8 mouse cellular contexts compared by ENCODE assay signal in the genomic region with DNA sequence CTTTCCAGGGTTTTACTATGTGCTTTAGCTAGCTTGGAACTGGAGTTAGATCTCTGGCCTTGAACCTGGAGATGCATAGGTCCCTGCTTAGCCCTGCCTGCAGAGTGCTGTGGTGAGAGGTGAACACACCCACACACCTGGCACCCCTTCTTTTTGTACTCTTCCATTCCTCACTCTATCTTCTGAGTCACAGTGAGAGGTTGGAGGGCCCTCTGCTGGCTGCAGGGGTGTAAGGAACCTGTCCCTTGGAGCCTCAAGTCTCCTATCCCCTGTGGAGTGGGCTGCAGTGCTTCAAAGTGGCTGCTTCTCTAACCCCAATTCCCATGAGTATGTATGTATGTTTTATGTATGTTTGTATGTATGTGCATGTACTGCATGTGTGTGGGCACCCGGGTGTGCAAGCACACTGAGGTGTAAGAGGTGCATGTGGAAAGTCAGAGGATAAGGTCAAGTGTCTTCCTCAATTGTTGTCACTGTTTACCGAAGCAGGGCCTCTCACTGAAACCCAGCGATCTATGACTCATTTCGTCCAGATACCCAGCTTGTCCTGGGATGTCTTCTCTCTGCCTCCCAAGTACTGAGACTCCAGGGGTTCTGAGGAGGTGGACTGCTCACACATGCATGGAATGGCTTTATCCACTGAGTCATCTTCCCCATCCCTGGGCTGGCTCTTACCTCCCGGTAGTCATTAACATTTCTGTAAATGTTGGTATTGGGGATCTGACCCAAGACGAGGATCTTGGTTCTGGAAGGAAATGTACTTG. TPM values are rescaled to one million over a fixed set of nuclear protein-coding genes. Genes with fewer than 3 reads are reported as not detected.
A peak's percentile ranks its signal among the peaks of the same experiment; 100 is the strongest.
DNase-seq lines count a peak whose midpoint lies in the region; ATAC-seq and TF ChIP-seq lines count a peak whose summit lies in the region.
"Had no signal": no experiment of that assay in that cellular context is flagged by ENCODE, and none has a peak within 500 bp of the region (broad histone marks: within the 10 kb centered on the region; RNA-seq: fewer than 3 reads in every experiment).

No protein-coding gene starts in this region.

- H3K4me2 ChIP-seq in midbrain, embryonic 16.5 days (ENCODE audit: low read length), result no peak overlapping the region
- H3K4me2 ChIP-seq in kidney, embryonic 16.5 days (replicated peaks; ENCODE audit: low read depth, low read length), result no peak overlapping the region
- H3K4me2 ChIP-seq in lung, postnatal 0 days (replicated peaks; ENCODE audit: low read depth, low read length), result no peak overlapping the region
- H3K4me2 ChIP-seq: neural tube, embryonic 12.5 days had no signal

- H3K36me3 ChIP-seq in midbrain, embryonic 10.5 days, result no peaks in the 10 kb centered on the region
- H3K36me3 ChIP-seq in midbrain, embryonic 16.5 days (ENCODE audit: control insufficient read depth, insufficient read depth, low read length), result no peaks in the 10 kb centered on the region
- H3K36me3 ChIP-seq in kidney, embryonic 16.5 days (ENCODE audit: insufficient read depth, low read length), result no peaks in the 10 kb centered on the region
- no peaks in the 10 kb centered on the region for H3K36me3 ChIP-seq in lung, postnatal 0 days (ENCODE audit: insufficient read depth, low read length)
- H3K36me3 ChIP-seq: neural tube, embryonic 12.5 days had no signal

- H3K27ac ChIP-seq in midbrain, embryonic 10.5 days (replicated peaks), result no peak overlapping the region
- no peak overlapping the region for H3K27ac ChIP-seq in midbrain, embryonic 16.5 days (ENCODE audit: low read length)
- no peak overlapping the region for H3K27ac ChIP-seq in kidney, embryonic 16.5 days (ENCODE audit: low read length)
- no peak overlapping the region for H3K27ac ChIP-seq in lung, postnatal 0 days (ENCODE audit: low read length)
- H3K27ac ChIP-seq: neural tube, embryonic 12.5 days had no signal

- no peak for TF ChIP-seq EP300 in lung, postnatal 0 days (IDR thresholded peaks at IDR 0.05)

- WGBS in midbrain, embryonic 10.5 days, result 49% methylated on average over 6 of the region's 6 CpGs
- WGBS in midbrain, embryonic 16.5 days, result 54% methylated on average over 6 of the region's 6 CpGs
- 43% methylated on average over 6 of the region's 6 CpGs for WGBS in kidney, embryonic 16.5 days
- WGBS in lung, postnatal 0 days, result 27% methylated on average over 6 of the region's 6 CpGs

- H3K4me3 ChIP-seq in midbrain, embryonic 10.5 days, result no peak overlapping the region
- H3K4me3 ChIP-seq in midbrain, embryonic 16.5 days (ENCODE audit: low read depth, low read length), result no peak overlapping the region
- no peak overlapping the region for H3K4me3 ChIP-seq in kidney, embryonic 16.5 days (ENCODE audit: low read length)
- H3K4me3 ChIP-seq in lung, postnatal 0 days (ENCODE audit: low read depth, low read length), result no peak overlapping the region
- H3K4me3 ChIP-seq: neural tube, embryonic 12.5 days had no signal

- peak; percentile 24 for DNase-seq in midbrain, embryonic 10.5 days (ENCODE audit: low spot score)
- peak; percentile 71 for DNase-seq in R1 (ENCODE audit: low read depth, low spot score)
- peak; percentile 51 to 56 for DNase-seq in cerebellum, postnatal 10 days
- DNase-seq in lung, postnatal 0 days (ENCODE audit: low spot score), result peak; percentile 65
- peak; percentile 36 to 68 for DNase-seq in spleen, postnatal 4 days (ENCODE audit: low spot score in 2 of 2)

- no peaks in the 10 kb centered on the region for H3K9me3 ChIP-seq in midbrain, embryonic 10.5 days (replicated peaks)
- no peaks in the 10 kb centered on the region for H3K9me3 ChIP-seq in midbrain, embryonic 16.5 days (replicated peaks; ENCODE audit: control insufficient read depth, low read length, poor library complexity, severe bottlenecking)
- no peaks in the 10 kb centered on the region for H3K9me3 ChIP-seq in kidney, embryonic 16.5 days (ENCODE audit: low read length)
- H3K9me3 ChIP-seq in lung, postnatal 0 days (ENCODE audit: low read length), result no peaks in the 10 kb centered on the region
- H3K9me3 ChIP-seq: neural tube, embryonic 12.5 days had no signal

- H3K4me1 ChIP-seq in midbrain, embryonic 10.5 days, result no peaks in the 10 kb centered on the region
- no peaks in the 10 kb centered on the region for H3K4me1 ChIP-seq in midbrain, embryonic 16.5 days (ENCODE audit: control insufficient read depth, insufficient read depth, low read length)
- no peaks in the 10 kb centered on the region for H3K4me1 ChIP-seq in kidney, embryonic 16.5 days (ENCODE audit: insufficient read depth, low read length)
- no peaks in the 10 kb centered on the region for H3K4me1 ChIP-seq in lung, postnatal 0 days (ENCODE audit: insufficient read depth, low read depth, low read length)
- H3K4me1 ChIP-seq: neural tube, embryonic 12.5 days had no signal

- no peak overlapping the region for H3K9ac ChIP-seq in midbrain, embryonic 16.5 days (ENCODE audit: low read depth, low read length)
- H3K9ac ChIP-seq in kidney, embryonic 16.5 days (replicated peaks; ENCODE audit: low read length), result no peak overlapping the region
- H3K9ac ChIP-seq in lung, postnatal 0 days (replicated peaks; ENCODE audit: low read depth), result no peak overlapping the region
- H3K9ac ChIP-seq: neural tube, embryonic 12.5 days had no signal

- peak; percentile 75 for TF ChIP-seq CTCF in lung, postnatal 0 days (IDR thresholded peaks at IDR 0.05)

- H3K27me3 ChIP-seq in midbrain, embryonic 10.5 days (ENCODE audit: low read depth, poor library complexity, severe bottlenecking), result no peaks in the 10 kb centered on the region
- H3K27me3 ChIP-seq in midbrain, embryonic 16.5 days (ENCODE audit: control insufficient read depth, insufficient read depth, low read depth, low read length), result no peaks in the 10 kb centered on the region
- no peaks in the 10 kb centered on the region for H3K27me3 ChIP-seq in kidney, embryonic 16.5 days (ENCODE audit: insufficient read depth, low read length)
- no peaks in the 10 kb centered on the region for H3K27me3 ChIP-seq in lung, postnatal 0 days (replicated peaks; ENCODE audit: insufficient read depth, low read length)
- H3K27me3 ChIP-seq: neural tube, embryonic 12.5 days had no signal

- ATAC-seq in midbrain, embryonic 16.5 days, result no peak
- 0 out of 2 replicates have a peak, but pooled peaks have one; percentile 15 for ATAC-seq in kidney, embryonic 16.5 days (ENCODE audit: low FRiP score, low TSS enrichment)
- no peak for ATAC-seq in lung, postnatal 0 days

RNA-seq across cellular contexts. Expression of a gene that starts 26.3 kb away (rescaled TPM):
- 115 and 120 TPM in 2 replicates for polyA plus RNA-seq in midbrain, embryonic 10.5 days (2016; fragmentation: Nextera tagmentation; extraction: Ambion mirVana)
- 84.9 and 91.4 TPM in 2 replicates for polyA plus RNA-seq in midbrain, embryonic 16.5 days (2015; fragmentation: Nextera tagmentation; extraction: Ambion mirVana)
- 73.7 and 88.3 TPM in 2 replicates for polyA plus RNA-seq in kidney, embryonic 16.5 days (2015; fragmentation: Nextera tagmentation; extraction: Ambion mirVana)
- 37.1 and 41.9 TPM in 2 replicates for polyA plus RNA-seq in lung, postnatal 0 days (2015; fragmentation: Nextera tagmentation; extraction: Ambion mirVana)

RNA-seq across cellular contexts. Expression of a gene that starts 41.2 kb away (rescaled TPM):
- 0.46 and 0.56 TPM in 2 replicates for polyA plus RNA-seq in midbrain, embryonic 10.5 days (2016; fragmentation: Nextera tagmentation; extraction: Ambion mirVana)
- 1.6 and 2.1 TPM in 2 replicates for polyA plus RNA-seq in midbrain, embryonic 16.5 days (2015; fragmentation: Nextera tagmentation; extraction: Ambion mirVana)
- 0.46 and 0.53 TPM in 2 replicates for polyA plus RNA-seq in kidney, embryonic 16.5 days (2015; fragmentation: Nextera tagmentation; extraction: Ambion mirVana)
- 0.60 and 0.68 TPM in 2 replicates for polyA plus RNA-seq in lung, postnatal 0 days (2015; fragmentation: Nextera tagmentation; extraction: Ambion mirVana)

RNA-seq across cellular contexts. Expression of a gene that starts 42.3 kb away (rescaled TPM):
- 36.1 and 40.7 TPM in 2 replicates for polyA plus RNA-seq in midbrain, embryonic 10.5 days (2016; fragmentation: Nextera tagmentation; extraction: Ambion mirVana)
- 23.2 TPM in 2 replicates for polyA plus RNA-seq in midbrain, embryonic 16.5 days (2015; fragmentation: Nextera tagmentation; extraction: Ambion mirVana)
- 42.6 and 44.3 TPM in 2 replicates for polyA plus RNA-seq in kidney, embryonic 16.5 days (2015; fragmentation: Nextera tagmentation; extraction: Ambion mirVana)
- polyA plus RNA-seq in lung, postnatal 0 days (2015; fragmentation: Nextera tagmentation; extraction: Ambion mirVana), result 31.9 and 34.0 TPM in 2 replicates
